Mouse (Mus musculus) kidney, embryonic 14.5 days (tissue): Measurements from ENCODE around the gene Nedd8. TPM values are rescaled to one million over a fixed set of nuclear protein-coding genes. Genes with fewer than 3 reads are reported as not detected.

Experiments used
- ATAC-seq: fragments of 200-750 bp; cut with Nextera tagmentation; 2 replicates; pipeline ENCODE4 v1.8.0; 2017; ENCODE audit warnings: moderate number of reproducible peaks, mild to moderate bottlenecking, moderate TSS enrichment, moderate library complexity; ENCODE audit not compliant: low FRiP score, low TSS enrichment
- H3K27ac ChIP-seq: fragments of 300-500 bp; sonication (generic); 2 replicates; pipeline ENCODE4 v1.5.1; 2014; ENCODE audit warnings: low read depth, mild to moderate bottlenecking, low read length, moderate library complexity, mixed read lengths
- H3K27me3 ChIP-seq: fragments of 300-500 bp; sonication (generic); 2 replicates; pipeline ENCODE4 v1.6.1; 2014; ENCODE audit warnings: mild to moderate bottlenecking, low read length; ENCODE audit not compliant: control insufficient read depth, insufficient read depth
- H3K36me3 ChIP-seq: fragments of 300-500 bp; sonication (generic); 2 replicates; pipeline ENCODE4 v1.6.1; 2014; ENCODE audit warnings: low read length, mixed read lengths; ENCODE audit not compliant: control insufficient read depth, insufficient read depth
- H3K4me1 ChIP-seq: fragments of 300-500 bp; sonication (generic); 2 replicates; pipeline ENCODE4 v1.6.1; 2014; ENCODE audit warnings: low read length, mixed read lengths; ENCODE audit not compliant: control insufficient read depth, insufficient read depth
- H3K4me2 ChIP-seq: fragments of 300-500 bp; sonication (generic); replicated peaks from 2 replicates; pipeline ENCODE4 v1.6.1; 2014; ENCODE audit warnings: low read depth, mild to moderate bottlenecking, low read length
- H3K4me3 ChIP-seq: fragments of 300-500 bp; sonication (generic); 2 replicates; pipeline ENCODE4 v1.5.1; 2014; ENCODE audit warnings: mild to moderate bottlenecking, low read length
- H3K9ac ChIP-seq: fragments of 300-500 bp; sonication (generic); 2 replicates; pipeline ENCODE4 v1.6.1; 2014; ENCODE audit warnings: low read depth, mild to moderate bottlenecking, low read length, moderate library complexity
- H3K9me3 ChIP-seq: fragments of 300-500 bp; sonication (generic); 2 replicates; pipeline ENCODE4 v1.6.1; 2016; ENCODE audit warnings: low read length; ENCODE audit not compliant: control insufficient read depth
- WGBS: fragments of 180-500 bp; shearing (Covaris S2); extraction: QIAGEN DNeasy Blood & Tissue Kit; methylation state at CpG from one replicate; pipeline ENCODE4 v1.1.7; 2014; 5-methylcytosine and 5-hydroxymethylcytosine counted together
- polyA plus RNA-seq: library from polyadenylated mRNA; unstranded; fragments of >200 nt; fragmentation: Nextera tagmentation; extraction: Ambion mirVana; gene quantifications from 2 replicates; pipeline ENCODE4 v1.2.1, GENCODE M21; 2014

Nedd8 gene
- 586 and 744 TPM in 2 replicates for polyA plus RNA-seq

DNA sequence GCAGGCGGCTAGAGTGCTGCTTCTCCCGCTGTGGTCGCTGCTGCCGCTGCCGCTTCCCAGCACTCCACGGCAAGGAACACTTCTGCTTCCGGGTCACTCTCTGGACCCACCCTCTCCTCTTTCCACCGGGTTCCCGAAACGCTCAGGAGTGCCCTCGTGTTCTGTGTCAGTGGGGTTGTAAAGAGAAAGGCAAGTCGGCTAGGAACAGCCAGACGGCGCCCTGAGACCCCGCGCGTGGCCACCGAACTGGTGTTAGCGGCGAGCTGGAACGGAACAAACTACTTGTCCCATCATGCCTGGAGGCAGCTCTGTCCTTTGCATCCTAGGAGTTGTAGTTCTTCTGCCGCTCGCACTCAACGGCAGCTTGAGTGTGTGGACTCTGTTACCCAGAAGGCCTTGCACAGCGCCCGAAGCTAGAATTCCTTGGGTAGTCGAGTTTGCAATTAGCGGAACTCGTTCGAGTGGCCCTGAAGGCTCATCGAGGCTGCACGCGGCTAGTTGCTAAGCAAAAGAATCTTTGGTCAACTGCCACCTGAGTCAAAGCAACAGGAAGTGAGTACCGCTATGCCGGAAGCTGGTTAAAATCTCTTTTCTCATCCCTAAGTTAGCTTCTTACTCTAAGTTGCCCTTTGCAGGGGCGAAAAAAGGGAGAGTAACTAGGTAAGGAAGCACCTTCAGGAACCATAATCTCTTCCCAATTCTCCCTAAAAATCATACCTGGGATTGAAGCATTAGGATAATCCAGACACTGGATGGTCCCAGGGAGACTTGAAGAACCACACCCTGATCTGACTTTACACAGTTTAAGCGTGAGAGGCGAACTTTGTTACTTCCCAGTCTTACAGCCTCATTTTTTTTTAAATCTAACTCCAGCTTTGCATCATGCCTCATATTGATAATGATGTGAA lies at the start of gene Nedd8, which contains the start of gene Gmpr2:
Gene Nedd8, minus strand, starts transcription at position 292 of the 908 bp plus-strand sequence.
Gene Gmpr2, plus strand, starts transcription at position 109 of the 908 bp plus-strand sequence.
- no peaks in the 10 kb centered on the region for H3K27me3 ChIP-seq
- H3K9ac ChIP-seq = peak within 1 kb of the TSS; percentile 89
- peak; percentile 97 for ATAC-seq
- WGBS = under 1% methylated on average over 38 of the region's 38 CpGs
- H3K36me3 ChIP-seq = peaks cover 24% of the 10 kb centered on the region
- no peaks in the 10 kb centered on the region for H3K9me3 ChIP-seq
- H3K27ac ChIP-seq = peak within 1 kb of the TSS; percentile 90
- H3K4me1 ChIP-seq = peaks cover 12% of the 10 kb centered on the region
- peak within 1 kb of the TSS; percentile 94 for H3K4me2 ChIP-seq
- peak within 1 kb of the TSS; percentile 89 for H3K4me3 ChIP-seq

DNA sequence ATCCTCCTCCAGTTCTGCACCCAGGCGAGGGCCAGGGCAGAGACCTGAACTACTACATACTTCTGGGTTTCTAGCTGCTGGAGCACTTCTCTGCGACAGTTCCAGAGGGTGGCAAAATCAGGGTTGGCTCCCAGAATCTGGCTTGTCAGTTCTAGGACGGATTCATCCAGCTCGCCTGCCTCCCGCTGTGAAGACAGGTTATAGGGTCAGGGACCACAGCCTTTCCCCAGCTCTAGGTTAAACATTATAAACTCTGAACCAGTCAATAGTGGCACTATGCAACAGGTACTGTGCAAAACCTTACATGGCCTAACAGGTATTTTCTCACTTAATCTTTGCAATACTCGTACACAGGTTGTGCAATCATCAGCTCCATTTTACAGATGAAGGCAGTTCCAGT lies 49.2 kb upstream of the Nedd8 start:
- WGBS = 82% methylated on average over 6 of the region's 6 CpGs

GRCm38 (mm10) chr14:55720666-55721065 lies 48.7 kb upstream of the Nedd8 start:
- no peak overlapping the region for H3K9ac ChIP-seq
- no peaks in the 10 kb centered on the region for H3K9me3 ChIP-seq
- ATAC-seq = no peak
- H3K4me1 ChIP-seq = 0 out of 2 replicates have a peak, but pooled peaks cover 9% of the 10 kb centered on the region
- no peaks in the 10 kb centered on the region for H3K27me3 ChIP-seq
- 93% methylated on average over 12 of the region's 12 CpGs for WGBS
- H3K36me3 ChIP-seq = peaks cover 25% of the 10 kb centered on the region; the same call in 1 of the 2 replicates
- H3K4me3 ChIP-seq = no peak overlapping the region
- H3K27ac ChIP-seq = no peak overlapping the region
- no peak overlapping the region; the same call in 1 of the 2 replicates for H3K4me2 ChIP-seq

More for the DNA sequence above, 49.2 kb upstream of the Nedd8 start:
- ATAC-seq = no peak
- Histone ChIP-seq H3K36me3 (peaks cover 23% of the 10 kb centered on the region; the same call in 1 of the 2 replicates), H3K27ac (no peak overlapping the region), H3K9me3 (no peaks in the 10 kb centered on the region), H3K4me2 (peak overlapping the region; percentile 73), H3K4me1 (0 out of 2 replicates have a peak, but pooled peaks cover 9% of the 10 kb centered on the region), H3K9ac (no peak overlapping the region; the same call in 1 of the 2 replicates), H3K4me3 (peak overlapping the region; percentile 83; the same call in 1 of the 2 replicates), H3K27me3 (no peaks in the 10 kb centered on the region)

DNA sequence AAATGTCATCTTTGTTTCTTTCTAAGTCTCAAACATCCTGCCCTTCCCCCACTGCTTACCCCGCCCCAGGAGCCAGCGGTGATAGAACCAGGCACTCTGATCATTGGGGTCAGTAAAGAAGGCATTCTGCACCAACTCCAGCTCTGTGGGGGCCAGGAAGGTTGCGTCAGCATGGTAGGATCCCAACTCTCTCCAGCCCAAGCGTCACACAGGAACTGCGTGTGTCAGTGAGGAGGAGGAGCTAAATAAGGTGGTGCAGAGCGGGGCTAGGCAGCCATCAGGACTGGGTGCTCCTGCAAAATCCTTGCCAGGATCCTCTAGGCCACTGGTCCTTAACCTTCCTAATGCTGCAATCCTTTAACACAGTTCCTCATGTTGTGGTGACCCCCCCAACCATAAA lies 47.8 kb upstream of the Nedd8 start:
- Histone ChIP-seq H3K27me3 (no peaks in the 10 kb centered on the region), H3K4me1 (0 out of 2 replicates have a peak, but pooled peaks cover 9% of the 10 kb centered on the region), H3K4me2 (no peak overlapping the region), H3K36me3 (peaks cover 25% of the 10 kb centered on the region; the same call in 1 of the 2 replicates), H3K27ac (no peak overlapping the region), H3K4me3 (no peak overlapping the region), H3K9me3 (no peaks in the 10 kb centered on the region), H3K9ac (no peak overlapping the region)
- no peak for ATAC-seq
- whole genome bisulfite sequencing = 91% methylated on average over 6 of the region's 6 CpGs

DNA sequence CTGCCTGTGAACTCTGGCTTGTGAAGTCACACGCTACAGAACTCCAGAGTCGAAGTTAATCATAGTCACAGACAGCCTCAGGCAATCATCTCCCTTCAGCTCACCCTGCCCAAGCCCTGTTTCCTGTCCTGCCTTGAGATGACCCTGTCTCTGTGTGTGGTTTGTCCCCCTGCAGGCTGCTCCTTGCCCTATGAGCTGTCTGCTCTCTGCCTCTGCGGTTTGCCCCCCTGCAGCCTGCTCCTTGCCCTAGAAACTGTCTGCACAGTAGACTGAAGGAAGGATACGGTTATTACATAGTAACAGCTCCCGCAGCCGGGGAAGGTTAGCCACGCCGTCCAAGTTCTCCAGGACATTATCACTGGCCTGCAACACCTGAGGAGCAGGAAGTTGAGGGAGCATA lies 45.0 kb upstream of the Nedd8 start:
- Histone ChIP-seq H3K4me1 (0 out of 2 replicates have a peak, but pooled peaks cover 12% of the 10 kb centered on the region), H3K9me3 (no peaks in the 10 kb centered on the region), H3K36me3 (peaks cover 25% of the 10 kb centered on the region; the same call in 1 of the 2 replicates), H3K27me3 (0 out of 2 replicates have a peak, but pooled peaks cover 5% of the 10 kb centered on the region), H3K27ac (no peak overlapping the region), H3K9ac (no peak overlapping the region), H3K4me2 (no peak overlapping the region), H3K4me3 (no peak overlapping the region)
- ATAC-seq = no peak
- 81% methylated on average over 8 of the region's 8 CpGs for WGBS

GRCm38 (mm10) chr14:55716271-55716670 lies 44.3 kb upstream of the Nedd8 start:
- no peak for ATAC-seq
- Histone ChIP-seq H3K27ac (no peak overlapping the region), H3K4me3 (no peak overlapping the region), H3K9me3 (no peaks in the 10 kb centered on the region), H3K36me3 (peaks cover 25% of the 10 kb centered on the region; the same call in 1 of the 2 replicates), H3K27me3 (0 out of 2 replicates have a peak, but pooled peaks cover 5% of the 10 kb centered on the region), H3K9ac (no peak overlapping the region), H3K4me2 (no peak overlapping the region), H3K4me1 (0 out of 2 replicates have a peak, but pooled peaks cover 11% of the 10 kb centered on the region)
- 91% methylated on average over 6 of the region's 6 CpGs for WGBS

DNA sequence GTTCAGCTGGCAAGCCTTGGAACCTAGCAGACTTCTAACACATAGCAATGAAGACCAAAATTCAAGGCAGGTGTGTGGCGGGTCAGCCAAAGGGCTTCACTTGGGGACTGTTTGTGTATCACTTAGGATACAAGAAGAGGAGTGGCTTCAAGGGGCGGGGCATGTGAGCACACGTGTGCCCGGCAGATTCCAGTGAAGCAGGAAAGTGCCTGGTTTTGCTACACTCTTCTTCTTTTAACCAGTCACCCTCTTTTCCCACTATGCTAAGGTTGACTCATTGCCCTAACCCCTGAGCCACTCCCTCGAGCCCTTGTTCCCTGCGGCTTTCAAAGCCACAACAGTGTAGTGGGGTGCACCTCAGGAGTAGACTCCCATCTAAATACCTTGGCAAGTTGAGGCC lies 43.0 kb upstream of the Nedd8 start:
- WGBS = 43% methylated on average over 6 of the region's 6 CpGs
- Histone ChIP-seq H3K36me3 (peaks cover 25% of the 10 kb centered on the region; the same call in 1 of the 2 replicates), H3K27me3 (0 out of 2 replicates have a peak, but pooled peaks cover 5% of the 10 kb centered on the region), H3K4me3 (no peak overlapping the region), H3K9me3 (no peaks in the 10 kb centered on the region), H3K4me2 (no peak overlapping the region), H3K27ac (no peak overlapping the region), H3K9ac (no peak overlapping the region), H3K4me1 (0 out of 2 replicates have a peak, but pooled peaks cover 3% of the 10 kb centered on the region)
- no peak for ATAC-seq

GRCm38 (mm10) chr14:55713729-55714122 lies 41.8 kb upstream of the Nedd8 start, which contains the start of gene Tgm1:
TSS of gene Tgm1 (minus strand) at chr14:55713926.
- Histone ChIP-seq H3K9ac (no peak within 1 kb of the TSS), H3K4me1 (0 out of 2 replicates have a peak, but pooled peaks cover 3% of the 10 kb centered on the region), H3K9me3 (no peaks in the 10 kb centered on the region), H3K36me3 (peaks cover 19% of the 10 kb centered on the region; the same call in 1 of the 2 replicates), H3K4me2 (peak within 1 kb of the TSS; percentile 42), H3K4me3 (peak within 1 kb of the TSS; percentile 18; the same call in 1 of the 2 replicates), H3K27me3 (0 out of 2 replicates have a peak, but pooled peaks cover 5% of the 10 kb centered on the region), H3K27ac (no peak within 1 kb of the TSS)
- WGBS = 25% methylated on average over 4 of the region's 4 CpGs
- ATAC-seq = no peak
